Mouse (Mus musculus): ENCODE measurements around the gene Gm49601.

DNA sequence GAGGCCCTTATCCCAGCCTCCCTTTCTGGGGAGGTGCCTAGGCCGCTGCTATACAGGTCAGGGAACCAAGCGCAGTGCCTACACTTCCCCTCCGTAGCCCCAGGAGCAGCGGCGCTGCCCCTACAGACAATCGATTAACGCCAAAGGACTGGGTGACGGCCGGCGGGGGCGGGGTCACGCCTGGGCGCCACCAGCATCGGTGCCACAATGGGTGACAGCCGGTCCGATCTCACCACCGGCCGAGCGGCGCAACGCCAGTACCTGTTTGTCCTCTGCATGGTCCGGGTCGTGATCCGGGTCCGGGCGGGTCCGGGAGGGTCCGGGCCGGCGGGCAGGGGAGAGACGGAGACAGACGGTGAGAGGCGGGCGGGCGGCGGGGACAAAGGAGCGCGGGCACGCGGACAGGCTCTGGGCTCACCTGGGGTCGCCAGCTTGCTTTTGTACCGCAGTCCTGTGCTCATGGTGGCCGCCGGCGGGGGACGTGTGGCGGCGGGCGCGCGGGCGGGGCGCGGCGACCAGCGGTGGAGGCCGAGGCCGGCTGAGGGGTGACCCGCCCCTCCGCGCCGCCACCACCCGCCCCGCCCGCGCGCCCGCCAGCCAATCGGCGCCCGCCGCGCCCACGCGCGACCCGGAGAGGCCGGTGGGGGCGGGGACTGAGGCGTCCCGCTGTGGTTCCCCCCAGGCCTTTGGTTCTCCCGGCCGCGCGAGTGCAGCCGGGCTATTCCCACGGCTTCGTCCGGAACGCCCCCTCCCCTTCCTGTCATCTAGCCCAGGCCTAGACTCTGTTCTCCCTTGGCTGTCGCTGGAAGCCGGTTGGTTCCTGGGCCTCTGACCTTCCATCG, 3.4 kb upstream of the Gm49601 start, which contains the start of gene Sept5:
- no peak for TF ChIP-seq EP300 (IDR thresholded peaks at IDR 0.05; ENCODE audit: low read length)
- TF ChIP-seq TCF12 (IDR thresholded peaks at IDR 0.05; ENCODE audit: low read depth, low read length): no peak
- no peak for TF ChIP-seq ZNF384 (IDR thresholded peaks at IDR 0.05; ENCODE audit: low read depth, low read length)

All from CH12.LX (cell line).